Mouse (Mus musculus) layer of hippocampus, adult 9-10 months (tissue): Measurements from ENCODE around the gene Zfp800.

Experiments
- DNase-seq: peaks from one replicate; pipeline ENCODE4 v3.0.0; 2022; ENCODE audit warnings: low spot score

Gene Zfp800

GRCm38 (mm10) chr6:28203454-28203853 lies 194.4 kb downstream of the Zfp800 start:
- DNase-seq, result peak; percentile 15

- no peak for DNase-seq
These were observed 195.0 kb downstream of the Zfp800 start for GRCm38 (mm10) chr6:28202833-28203232.

GRCm38 (mm10) chr6:28193901-28194300 lies 203.9 kb downstream of the Zfp800 start:
- no peak for DNase-seq

- no peak for DNase-seq
These were observed 205.9 kb downstream of the Zfp800 start for GRCm38 (mm10) chr6:28191935-28192334.
